Mouse (Mus musculus) limb, embryonic 11.5 days (tissue): ENCODE data around the gene Umps. TPM values are rescaled to one million over a fixed set of nuclear protein-coding genes. Genes with fewer than 3 reads are reported as not detected.

Source experiments
- ATAC-seq: fragments of 200-750 bp; cut with Nextera tagmentation; 2 replicates; pipeline ENCODE4 v1.8.0; 2017; ENCODE audit warnings: low read depth; ENCODE audit not compliant: insufficient number of reproducible peaks, low FRiP score, low TSS enrichment
- DNase-seq: peaks from one replicate; pipeline ENCODE4 v3.0.0-alpha.2; 2015; ENCODE audit warnings: low spot score
- H3K27ac ChIP-seq: fragments of 300-500 bp; sonication (generic); replicated peaks from 2 replicates; pipeline ENCODE4 v1.5.1; 2014; ENCODE audit warnings: low read depth, mild to moderate bottlenecking, low read length
- H3K27me3 ChIP-seq: fragments of 300-500 bp; sonication (generic); 2 replicates; pipeline ENCODE4 v1.6.1; 2014; ENCODE audit warnings: mild to moderate bottlenecking, low read length, mixed read lengths; ENCODE audit not compliant: control insufficient read depth, insufficient read depth
- H3K36me3 ChIP-seq: fragments of 300-500 bp; sonication (generic); 2 replicates; pipeline ENCODE4 v1.6.1; 2014; ENCODE audit warnings: mild to moderate bottlenecking, low read length, moderate library complexity, mixed read lengths; ENCODE audit not compliant: control insufficient read depth, insufficient read depth
- H3K4me1 ChIP-seq: fragments of 300-500 bp; sonication (generic); 2 replicates; pipeline ENCODE4 v1.6.1; 2014; ENCODE audit warnings: low read length, mixed read lengths; ENCODE audit not compliant: control insufficient read depth, insufficient read depth
- H3K4me2 ChIP-seq: fragments of 300-500 bp; sonication (generic); 2 replicates; pipeline ENCODE4 v1.6.1; 2014; ENCODE audit warnings: low read depth, mild to moderate bottlenecking, moderate library complexity; ENCODE audit not compliant: severe bottlenecking
- H3K4me3 ChIP-seq: fragments of 300-500 bp; sonication (generic); 2 replicates; pipeline ENCODE4 v1.5.1; 2014; ENCODE audit warnings: low read depth, low read length
- H3K9ac ChIP-seq: fragments of 300-500 bp; sonication (generic); 2 replicates; pipeline ENCODE4 v1.6.1; 2014; ENCODE audit warnings: mild to moderate bottlenecking, low read length
- H3K9me3 ChIP-seq: fragments of 300-500 bp; sonication (generic); 2 replicates; pipeline ENCODE4 v1.6.1; 2016; ENCODE audit warnings: low read length; ENCODE audit not compliant: control insufficient read depth
- WGBS: fragments of 180-500 bp; shearing (Covaris S2); extraction: QIAGEN DNeasy Blood & Tissue Kit; methylation state at CpG from one replicate; pipeline ENCODE4 v1.1.7; 2014; 5-methylcytosine and 5-hydroxymethylcytosine counted together
- polyA plus RNA-seq: library from polyadenylated mRNA; unstranded; fragments of >200 nt; fragmentation: Nextera tagmentation; extraction: Ambion mirVana; gene quantifications from 2 replicates; pipeline ENCODE4 v1.2.1, GENCODE M21; 2014

Gene Umps
- polyA plus RNA-seq, 1 experiment from 2014 or later: 96.4 TPM

- ATAC-seq (no peak), DNase-seq (no peak)
- Histone ChIP-seq H3K4me2 (no peak overlapping the region), H3K4me1 (0 out of 2 replicates have a peak, but pooled peaks cover 12% of the 10 kb centered on the region), H3K27ac (no peak overlapping the region), H3K4me3 (no peak overlapping the region), H3K27me3 (no peaks in the 10 kb centered on the region), H3K9ac (no peak overlapping the region), H3K9me3 (no peaks in the 10 kb centered on the region), H3K36me3 (peaks cover 5% of the 10 kb centered on the region; the same call in 1 of the 2 replicates)
- 82% methylated on average over 6 of the region's 6 CpGs for WGBS
These were observed 16.5 kb downstream of the Umps start for GRCm38 (mm10) chr16:33950386-33950785.

- Histone ChIP-seq H3K4me3 (no peak overlapping the region), H3K4me2 (no peak overlapping the region), H3K4me1 (peaks cover 20% of the 10 kb centered on the region; the same call in 1 of the 2 replicates), H3K9ac (no peak overlapping the region), H3K27ac (no peak overlapping the region), H3K36me3 (no peaks in the 10 kb centered on the region), H3K27me3 (no peaks in the 10 kb centered on the region), H3K9me3 (no peaks in the 10 kb centered on the region)
- ATAC-seq (no peak), DNase-seq (no peak)
- WGBS: 83% methylated on average over 17 of the region's 17 CpGs
These were observed 18.9 kb downstream of the Umps start for GRCm38 (mm10) chr16:33947664-33948571.

- DNase-seq (no peak), ATAC-seq (no peak)
- Histone ChIP-seq H3K4me1 (peaks cover 36% of the 10 kb centered on the region), H3K36me3 (no peaks in the 10 kb centered on the region), H3K4me2 (no peak overlapping the region), H3K9ac (no peak overlapping the region), H3K27me3 (no peaks in the 10 kb centered on the region), H3K27ac (no peak overlapping the region), H3K9me3 (no peaks in the 10 kb centered on the region), H3K4me3 (no peak overlapping the region)
- 47% methylated on average over 7 of the region's 7 CpGs for WGBS
These were observed 20.8 kb downstream of the Umps start for GRCm38 (mm10) chr16:33946021-33946420.

- 0 out of 2 replicates have a peak overlapping the region, but pooled peaks have one; percentile 15 for H3K27ac ChIP-seq
- H3K4me3 ChIP-seq: no peak overlapping the region
- H3K36me3 ChIP-seq: no peaks in the 10 kb centered on the region
- 9% methylated on average over 6 of the region's 6 CpGs for WGBS
- no peak for ATAC-seq
- DNase-seq: peak; percentile 45
- no peaks in the 10 kb centered on the region for H3K9me3 ChIP-seq
- no peak overlapping the region for H3K9ac ChIP-seq
- no peaks in the 10 kb centered on the region for H3K27me3 ChIP-seq
- peaks cover 45% of the 10 kb centered on the region for H3K4me1 ChIP-seq
- no peak overlapping the region for H3K4me2 ChIP-seq
These were observed 22.1 kb downstream of the Umps start for GRCm38 (mm10) chr16:33944772-33945171.

- Histone ChIP-seq H3K36me3 (no peaks in the 10 kb centered on the region), H3K27ac (no peak overlapping the region)
- ATAC-seq: no peak
These were observed 22.7 kb downstream of the Umps start for GRCm38 (mm10) chr16:33944126-33944525.

GRCm38 (mm10) chr16:33943388-33943787, 23.4 kb downstream of the Umps start:
- H3K36me3 ChIP-seq: no peaks in the 10 kb centered on the region
- no peak overlapping the region for H3K9ac ChIP-seq
- H3K27ac ChIP-seq: no peak overlapping the region
- H3K9me3 ChIP-seq: no peaks in the 10 kb centered on the region
- no peaks in the 10 kb centered on the region for H3K27me3 ChIP-seq
- no peak overlapping the region for H3K4me3 ChIP-seq
- ATAC-seq (no peak), DNase-seq (no peak)
- H3K4me1 ChIP-seq: peaks cover 58% of the 10 kb centered on the region
- WGBS: 98% methylated on average over 6 of the region's 6 CpGs
- H3K4me2 ChIP-seq: no peak overlapping the region

More at GRCm38 (mm10) chr16:33944126-33944525, 22.7 kb downstream of the Umps start:
- H3K9ac ChIP-seq: no peak overlapping the region
- 89% methylated on average over 4 of the region's 4 CpGs for WGBS
- no peaks in the 10 kb centered on the region for H3K9me3 ChIP-seq
- H3K4me3 ChIP-seq: no peak overlapping the region
- H3K4me2 ChIP-seq: no peak overlapping the region
- H3K4me1 ChIP-seq: peaks cover 51% of the 10 kb centered on the region
- H3K27me3 ChIP-seq: no peaks in the 10 kb centered on the region
- no peak for DNase-seq

GRCm38 (mm10) chr16:33942341-33942740, 24.5 kb downstream of the Umps start:
- peaks cover 61% of the 10 kb centered on the region for H3K4me1 ChIP-seq
- DNase-seq (peak; percentile 64), ATAC-seq (peak; percentile 42; the same call in 1 of the 2 replicates)

GRCm38 (mm10) chr16:33941271-33941781, 25.5 kb downstream of the Umps start:
- no peaks in the 10 kb centered on the region for H3K9me3 ChIP-seq
- WGBS: 78% methylated on average over 11 of the region's 11 CpGs
- H3K4me1 ChIP-seq: peaks cover 55% of the 10 kb centered on the region
- H3K4me3 ChIP-seq: no peak overlapping the region
- H3K27me3 ChIP-seq: no peaks in the 10 kb centered on the region
- ATAC-seq (no peak), DNase-seq (no peak)
- H3K27ac ChIP-seq: peak overlapping the region; percentile 36; the same call in 1 of the 2 replicates
- H3K9ac ChIP-seq: no peak overlapping the region
- no peak overlapping the region for H3K4me2 ChIP-seq
- no peaks in the 10 kb centered on the region for H3K36me3 ChIP-seq

More at GRCm38 (mm10) chr16:33942341-33942740, 24.5 kb downstream of the Umps start:
- Histone ChIP-seq H3K36me3 (no peaks in the 10 kb centered on the region), H3K4me3 (no peak overlapping the region), H3K9me3 (no peaks in the 10 kb centered on the region), H3K27me3 (no peaks in the 10 kb centered on the region), H3K4me2 (no peak overlapping the region), H3K27ac (peak overlapping the region; percentile 47), H3K9ac (no peak overlapping the region)
- WGBS: 53% methylated on average over 11 of the region's 11 CpGs
